Mouse (Mus musculus): Measurements from ENCODE around the gene Dhx35. TPM values are rescaled to one million over a fixed set of nuclear protein-coding genes. Genes with fewer than 3 reads are reported as not detected.
A peak's percentile ranks its signal among the peaks of the same experiment; 100 is the strongest.

Dhx35 gene
- polyA plus RNA-seq, 1 experiment from 2014 or later = 13.0 TPM

DNA sequence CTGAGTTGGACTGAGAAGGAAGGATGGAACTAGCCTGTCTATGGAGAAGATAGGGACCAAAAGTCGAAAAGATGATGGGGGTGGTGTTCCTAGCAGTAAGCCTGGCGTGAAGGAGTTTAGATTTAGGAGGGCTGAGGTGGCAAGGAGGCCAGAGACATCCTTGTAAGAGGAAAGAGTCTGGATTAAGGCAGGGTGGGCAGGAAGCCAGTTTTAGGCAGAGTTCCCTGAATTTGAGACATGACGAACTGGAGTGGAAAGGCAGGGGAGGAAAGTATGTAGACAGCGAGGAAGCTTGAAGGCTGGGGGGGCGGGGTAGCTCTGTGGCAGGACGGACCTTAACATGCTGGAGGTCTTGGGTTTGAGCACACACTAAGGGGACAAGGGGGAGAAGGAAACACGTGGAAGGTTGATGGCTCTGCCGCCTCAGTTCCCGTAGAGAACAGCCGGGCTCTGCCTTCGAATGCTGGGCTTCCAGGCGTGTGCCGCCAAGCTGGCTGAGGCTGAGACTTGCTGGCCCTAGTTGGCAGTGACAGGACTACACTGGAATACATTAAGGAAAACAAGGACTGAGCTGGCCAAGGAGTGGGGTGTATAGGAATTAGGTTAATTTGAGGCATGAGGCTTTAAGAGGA lies 24.4 kb upstream of the Dhx35 start:
- no peak for ATAC-seq
- WGBS = 30% methylated on average over 13 of the region's 13 CpGs
- Histone ChIP-seq H3K9me3 (ENCODE audit: control insufficient read depth, low read length) (no peaks in the 10 kb centered on the region), H3K9ac (ENCODE audit: low read depth, low read length) (no peak overlapping the region), H3K27ac (ENCODE audit: low read depth, low read length) (no peak overlapping the region), H3K4me1 (ENCODE audit: control insufficient read depth, insufficient read depth, low read depth, low read length) (peaks cover 25% of the 10 kb centered on the region), H3K4me2 (ENCODE audit: low read length) (peak overlapping the region; percentile 99), H3K36me3 (ENCODE audit: control insufficient read depth, insufficient read depth, low read length) (no peaks in the 10 kb centered on the region), H3K27me3 (replicated peaks; ENCODE audit: control insufficient read depth, insufficient read depth, low read length) (no peaks in the 10 kb centered on the region), H3K4me3 (ENCODE audit: low read length) (peak overlapping the region; percentile 6)

DNA sequence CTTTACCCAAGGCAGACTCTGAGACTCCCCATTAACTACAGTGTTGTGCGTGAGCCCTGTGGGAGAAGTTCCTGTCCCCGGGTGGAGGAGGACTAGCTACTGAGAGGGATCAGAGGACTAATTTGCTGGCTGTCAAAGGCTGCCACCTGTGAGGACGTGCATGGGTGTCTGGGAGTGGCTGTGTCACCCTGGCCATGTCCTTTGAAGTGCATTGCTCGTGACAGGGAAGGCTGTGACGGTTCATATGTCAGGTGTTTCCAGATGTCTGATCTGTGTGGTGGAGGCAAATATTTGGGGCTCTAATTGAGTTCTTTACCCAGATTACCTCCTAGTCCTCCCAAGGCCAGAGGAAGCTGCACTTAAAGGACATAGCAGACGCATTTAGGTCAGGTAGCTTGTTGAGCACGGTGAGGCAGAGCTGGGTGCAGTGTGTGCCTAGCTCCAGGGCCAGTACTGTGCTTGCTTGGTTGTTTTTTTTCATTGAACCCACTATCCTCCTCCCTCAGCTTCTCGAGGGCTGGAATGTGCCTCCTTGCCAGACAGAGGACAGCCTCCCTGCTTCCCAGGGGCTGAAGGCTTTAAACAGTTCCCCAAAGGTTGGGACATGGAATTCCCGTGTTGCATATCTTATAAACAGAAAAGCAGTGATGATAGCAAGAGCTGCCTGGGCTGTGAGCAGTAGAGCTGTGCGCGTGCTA lies 23.4 kb upstream of the Dhx35 start:
- no peak for ATAC-seq
- H3K4me2 ChIP-seq (ENCODE audit: low read length) = no peak overlapping the region; the same call in 1 of the 2 replicates

DNA sequence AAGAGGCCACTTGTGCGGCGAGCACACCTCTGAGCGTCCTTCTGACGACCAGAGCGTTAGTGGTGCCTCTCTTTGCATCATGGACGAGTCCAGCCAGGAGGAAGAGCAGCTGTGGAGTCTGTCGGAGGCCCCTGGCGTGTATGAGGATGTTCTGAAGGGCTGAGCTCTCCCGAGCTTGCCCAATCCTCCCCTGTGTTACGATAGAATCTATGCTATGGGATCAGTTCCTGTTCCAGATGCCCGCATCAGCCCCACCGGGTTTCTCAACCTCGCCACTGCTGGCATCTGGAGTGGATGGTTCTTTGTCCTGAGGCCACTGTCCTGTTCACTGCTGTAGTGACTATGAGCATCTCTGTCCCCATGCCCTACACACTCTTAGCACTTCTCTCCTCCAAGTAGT lies 21.8 kb upstream of the Dhx35 start:
- Histone ChIP-seq H3K9ac (ENCODE audit: low read depth, low read length) (no peak overlapping the region), H3K27ac (ENCODE audit: low read depth, low read length) (no peak overlapping the region), H3K4me2 (ENCODE audit: low read length) (no peak overlapping the region), H3K27me3 (replicated peaks; ENCODE audit: control insufficient read depth, insufficient read depth, low read length) (no peaks in the 10 kb centered on the region), H3K36me3 (ENCODE audit: control insufficient read depth, insufficient read depth, low read length) (no peaks in the 10 kb centered on the region), H3K9me3 (ENCODE audit: control insufficient read depth, low read length) (no peaks in the 10 kb centered on the region), H3K4me3 (ENCODE audit: low read length) (no peak overlapping the region), H3K4me1 (ENCODE audit: control insufficient read depth, insufficient read depth, low read depth, low read length) (peaks cover 36% of the 10 kb centered on the region)
- WGBS = 91% methylated on average over 13 of the region's 13 CpGs
- ATAC-seq = no peak

More for the DNA sequence above, 23.4 kb upstream of the Dhx35 start:
- H3K27me3 ChIP-seq (replicated peaks; ENCODE audit: control insufficient read depth, insufficient read depth, low read length) = no peaks in the 10 kb centered on the region
- no peaks in the 10 kb centered on the region for H3K9me3 ChIP-seq (ENCODE audit: control insufficient read depth, low read length)
- H3K9ac ChIP-seq (ENCODE audit: low read depth, low read length) = peak overlapping the region; percentile 13; the same call in 1 of the 2 replicates
- WGBS = 54% methylated on average over 11 of the region's 11 CpGs
- H3K36me3 ChIP-seq (ENCODE audit: control insufficient read depth, insufficient read depth, low read length) = no peaks in the 10 kb centered on the region
- no peak overlapping the region for H3K27ac ChIP-seq (ENCODE audit: low read depth, low read length)
- peaks cover 25% of the 10 kb centered on the region for H3K4me1 ChIP-seq (ENCODE audit: control insufficient read depth, insufficient read depth, low read depth, low read length)
- no peak overlapping the region for H3K4me3 ChIP-seq (ENCODE audit: low read length)

DNA sequence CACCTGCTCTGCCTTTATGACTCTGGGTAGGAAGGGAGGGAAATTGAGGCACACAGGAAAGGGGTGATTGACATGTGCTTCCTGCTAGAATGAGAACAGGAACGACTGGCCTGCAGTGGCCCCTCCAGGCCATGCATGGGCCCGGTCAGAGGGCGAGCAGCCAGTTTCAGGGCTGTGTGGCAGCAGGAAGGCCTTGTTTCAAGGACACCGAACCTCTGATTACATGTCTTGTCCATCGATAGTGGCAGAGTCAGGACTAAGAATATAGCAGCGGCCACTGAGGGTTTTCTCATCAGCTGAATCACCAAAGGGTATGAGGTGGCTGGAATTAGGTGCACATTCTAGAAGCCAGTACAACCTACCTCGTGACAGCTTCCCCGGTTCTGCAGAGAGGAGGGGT lies 19.7 kb upstream of the Dhx35 start:
- Histone ChIP-seq H3K9ac (ENCODE audit: low read depth, low read length) (no peak overlapping the region), H3K27me3 (replicated peaks; ENCODE audit: control insufficient read depth, insufficient read depth, low read length) (no peaks in the 10 kb centered on the region), H3K27ac (ENCODE audit: low read depth, low read length) (no peak overlapping the region), H3K9me3 (ENCODE audit: control insufficient read depth, low read length) (no peaks in the 10 kb centered on the region), H3K36me3 (ENCODE audit: control insufficient read depth, insufficient read depth, low read length) (no peaks in the 10 kb centered on the region), H3K4me1 (ENCODE audit: control insufficient read depth, insufficient read depth, low read depth, low read length) (peaks cover 27% of the 10 kb centered on the region), H3K4me2 (ENCODE audit: low read length) (no peak overlapping the region), H3K4me3 (ENCODE audit: low read length) (no peak overlapping the region)
- no peak for ATAC-seq
- WGBS = 84% methylated on average over 8 of the region's 8 CpGs

DNA sequence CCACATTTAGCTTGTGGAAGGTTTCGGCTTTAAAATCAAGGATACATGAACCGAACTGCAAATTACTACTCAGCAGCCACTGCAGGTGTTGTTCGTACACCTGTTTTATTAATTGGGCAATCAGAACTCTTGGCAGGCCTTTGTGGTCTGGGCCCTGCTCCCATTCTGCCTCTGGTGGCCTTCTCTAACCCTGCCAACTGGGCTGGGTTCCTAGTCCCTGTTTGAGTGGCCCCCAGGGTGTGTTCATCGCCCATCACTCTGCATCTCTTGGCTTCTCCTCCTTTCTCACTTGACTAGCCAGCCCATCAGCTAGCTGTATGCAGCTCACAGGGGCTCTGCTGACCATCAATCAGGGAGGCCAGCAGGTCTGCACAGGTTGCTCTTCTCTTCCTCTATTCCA lies 17.9 kb upstream of the Dhx35 start:
- WGBS = 80% methylated on average over 4 of the region's 4 CpGs
- Histone ChIP-seq H3K27me3 (replicated peaks; ENCODE audit: control insufficient read depth, insufficient read depth, low read length) (no peaks in the 10 kb centered on the region), H3K4me1 (ENCODE audit: control insufficient read depth, insufficient read depth, low read depth, low read length) (peaks cover 11% of the 10 kb centered on the region), H3K9me3 (ENCODE audit: control insufficient read depth, low read length) (no peaks in the 10 kb centered on the region), H3K9ac (ENCODE audit: low read depth, low read length) (no peak overlapping the region), H3K4me2 (ENCODE audit: low read length) (no peak overlapping the region), H3K4me3 (ENCODE audit: low read length) (no peak overlapping the region), H3K27ac (ENCODE audit: low read depth, low read length) (no peak overlapping the region), H3K36me3 (ENCODE audit: control insufficient read depth, insufficient read depth, low read length) (no peaks in the 10 kb centered on the region)
- ATAC-seq = peak; percentile 43; the same call in 1 of the 2 replicates

DNA sequence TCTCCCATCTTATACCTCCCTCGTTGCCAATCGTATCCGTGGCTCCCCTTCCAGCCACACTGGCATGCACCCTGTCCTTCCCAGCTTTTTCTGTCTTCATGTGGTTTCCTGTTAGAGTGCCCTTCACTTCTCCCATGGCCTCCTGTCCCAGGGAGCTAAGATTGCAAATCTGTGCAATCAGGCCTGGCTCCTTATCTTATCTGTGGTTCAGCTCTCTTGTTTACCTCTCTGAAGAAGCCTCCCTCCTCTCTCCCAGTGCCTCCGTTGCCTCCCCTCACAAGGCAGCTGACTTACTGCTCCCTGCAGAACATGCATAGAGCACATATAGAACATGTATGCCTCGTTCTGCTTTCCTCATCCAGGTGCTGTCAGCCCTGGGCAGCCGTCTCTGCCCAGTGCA lies 17.1 kb upstream of the Dhx35 start:
- no peak overlapping the region for H3K27ac ChIP-seq (ENCODE audit: low read depth, low read length)
- no peak overlapping the region for H3K4me3 ChIP-seq (ENCODE audit: low read length)
- no peak overlapping the region for H3K9ac ChIP-seq (ENCODE audit: low read depth, low read length)
- H3K4me2 ChIP-seq (ENCODE audit: low read length) = no peak overlapping the region
- H3K9me3 ChIP-seq (ENCODE audit: control insufficient read depth, low read length) = no peaks in the 10 kb centered on the region
- H3K36me3 ChIP-seq (ENCODE audit: control insufficient read depth, insufficient read depth, low read length) = no peaks in the 10 kb centered on the region
- ATAC-seq = no peak
- H3K4me1 ChIP-seq (ENCODE audit: control insufficient read depth, insufficient read depth, low read depth, low read length) = peaks cover 11% of the 10 kb centered on the region
- 64% methylated on average over 6 of the region's 6 CpGs for WGBS
- no peaks in the 10 kb centered on the region for H3K27me3 ChIP-seq (replicated peaks; ENCODE audit: control insufficient read depth, insufficient read depth, low read length)

DNA sequence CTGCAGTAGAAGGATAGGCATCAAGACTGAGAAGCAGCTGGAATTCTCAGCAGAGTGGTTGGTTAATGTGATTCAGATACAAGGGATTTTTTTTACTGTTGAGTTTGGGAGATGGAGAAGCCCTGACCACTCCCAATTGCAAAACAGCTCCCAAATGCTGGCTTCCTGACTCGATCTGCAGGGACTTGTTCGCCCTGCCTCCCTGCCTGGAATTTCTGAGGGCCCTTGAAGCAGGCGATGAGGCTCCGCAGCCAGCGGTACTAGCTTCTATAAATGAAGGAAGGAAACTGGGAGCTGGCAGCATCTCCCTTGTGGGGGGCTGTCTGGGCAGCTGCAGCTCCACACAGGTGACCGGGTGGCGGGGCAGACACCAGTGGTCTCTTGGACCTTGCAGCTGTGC lies 16.3 kb upstream of the Dhx35 start:
- Histone ChIP-seq H3K27me3 (replicated peaks; ENCODE audit: control insufficient read depth, insufficient read depth, low read length) (no peaks in the 10 kb centered on the region), H3K27ac (ENCODE audit: low read depth, low read length) (no peak overlapping the region), H3K9ac (ENCODE audit: low read depth, low read length) (0 out of 2 replicates have a peak overlapping the region, but pooled peaks have one; percentile 2), H3K9me3 (ENCODE audit: control insufficient read depth, low read length) (no peaks in the 10 kb centered on the region), H3K4me1 (ENCODE audit: control insufficient read depth, insufficient read depth, low read depth, low read length) (peaks cover 11% of the 10 kb centered on the region), H3K36me3 (ENCODE audit: control insufficient read depth, insufficient read depth, low read length) (no peaks in the 10 kb centered on the region), H3K4me3 (ENCODE audit: low read length) (no peak overlapping the region), H3K4me2 (ENCODE audit: low read length) (no peak overlapping the region)
- ATAC-seq = no peak
- 68% methylated on average over 7 of the region's 7 CpGs for WGBS

DNA sequence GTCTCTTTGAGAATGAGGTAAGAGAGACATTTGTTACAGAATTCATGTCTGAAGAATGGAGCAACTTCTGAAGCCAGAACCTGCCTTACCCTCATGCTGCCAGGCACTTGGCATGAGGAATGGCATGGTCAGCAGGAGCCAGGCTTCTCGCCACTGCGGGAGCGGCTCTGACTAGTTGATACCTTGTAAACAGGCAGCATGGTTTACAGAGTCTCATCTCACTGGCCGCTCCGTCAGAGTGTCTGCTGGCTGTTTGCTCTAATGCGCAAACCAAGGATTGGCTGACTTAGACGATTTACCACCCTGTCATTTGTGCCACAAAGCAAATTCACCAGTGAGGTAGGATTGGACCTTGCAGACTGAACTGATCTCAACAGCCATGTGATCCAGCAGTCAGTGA lies 13.5 kb upstream of the Dhx35 start:
- Histone ChIP-seq H3K27me3 (replicated peaks; ENCODE audit: control insufficient read depth, insufficient read depth, low read length) (no peaks in the 10 kb centered on the region), H3K4me2 (ENCODE audit: low read length) (no peak overlapping the region), H3K36me3 (ENCODE audit: control insufficient read depth, insufficient read depth, low read length) (no peaks in the 10 kb centered on the region), H3K9me3 (ENCODE audit: control insufficient read depth, low read length) (no peaks in the 10 kb centered on the region), H3K4me1 (ENCODE audit: control insufficient read depth, insufficient read depth, low read depth, low read length) (peaks cover 11% of the 10 kb centered on the region), H3K27ac (ENCODE audit: low read depth, low read length) (no peak overlapping the region), H3K9ac (ENCODE audit: low read depth, low read length) (no peak overlapping the region), H3K4me3 (ENCODE audit: low read length) (no peak overlapping the region)
- ATAC-seq = no peak
- WGBS = 95% methylated on average over 7 of the region's 7 CpGs

DNA sequence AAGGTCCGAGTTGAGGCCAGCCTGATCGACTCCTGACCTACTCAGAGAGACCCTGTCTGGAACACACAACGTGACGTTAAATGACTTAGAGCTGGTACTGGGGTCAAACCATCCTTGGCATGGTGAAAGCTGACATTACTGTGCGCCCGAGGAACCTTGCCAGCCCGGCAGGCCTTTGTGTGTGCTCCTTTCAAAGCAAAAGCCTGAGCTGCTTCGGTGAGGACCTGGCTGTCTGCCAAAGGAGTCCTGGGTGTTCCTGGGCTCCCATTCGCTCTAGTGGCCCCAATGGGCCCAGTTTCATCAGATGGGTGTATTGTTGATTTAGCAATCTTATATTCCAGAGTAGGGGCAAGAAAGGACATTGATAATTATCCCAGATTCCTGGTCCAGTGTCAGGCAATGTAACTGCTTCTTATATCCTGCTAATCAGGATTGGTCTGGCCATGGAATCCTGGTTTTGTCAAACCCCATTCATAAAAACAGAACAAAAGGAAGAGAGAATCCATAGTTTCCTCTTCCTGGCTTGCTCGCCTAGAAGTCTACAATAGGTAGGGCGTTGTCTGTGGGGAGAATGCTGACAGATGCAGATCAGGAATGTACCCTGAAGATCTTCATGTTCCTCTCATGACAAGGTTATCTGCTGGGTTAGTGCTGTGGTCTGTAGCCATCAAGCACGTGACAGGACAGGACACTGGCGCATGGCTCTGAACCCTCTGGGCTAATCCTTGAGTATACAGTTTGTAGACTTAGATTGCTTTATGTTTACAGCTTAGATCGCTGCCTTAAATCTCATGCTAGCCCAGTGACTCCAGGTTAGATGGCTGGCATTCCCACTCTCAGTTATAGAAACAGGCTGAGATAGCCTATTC lies 7.4 kb upstream of the Dhx35 start:
- ATAC-seq = no peak
- Histone ChIP-seq H3K9me3 (ENCODE audit: control insufficient read depth, low read length) (no peaks in the 10 kb centered on the region), H3K36me3 (ENCODE audit: control insufficient read depth, insufficient read depth, low read length) (no peaks in the 10 kb centered on the region), H3K27ac (ENCODE audit: low read depth, low read length) (no peak overlapping the region), H3K4me1 (ENCODE audit: control insufficient read depth, insufficient read depth, low read depth, low read length) (no peaks in the 10 kb centered on the region), H3K27me3 (replicated peaks; ENCODE audit: control insufficient read depth, insufficient read depth, low read length) (no peaks in the 10 kb centered on the region), H3K4me3 (ENCODE audit: low read length) (no peak overlapping the region), H3K4me2 (ENCODE audit: low read length) (no peak overlapping the region), H3K9ac (ENCODE audit: low read depth, low read length) (no peak overlapping the region)
- 74% methylated on average over 14 of the region's 14 CpGs for WGBS

Data from hindbrain, embryonic 16.5 days (tissue).